Mouse (Mus musculus) ES-Bruce4 (cell line): ENCODE measurements at regions not wholly inside any gene's neighbourhood (a gene's known extent, or its start where the extent isn't known, plus 50 kb on each side); places are given as distances from the start of the nearest gene placed in this dataset.

Experiments
- CTCF ChIP-seq: IDR thresholded peaks from one replicate; pipeline ENCODE4 v1.8.1; 2011; ENCODE audit warnings: low read depth, low read length
- POLR2A ChIP-seq: IDR thresholded peaks from one replicate; pipeline ENCODE4 v1.8.1; 2011; ENCODE audit warnings: low read length; ENCODE audit not compliant: insufficient read depth

GRCm38 (mm10) chr8:90536196-90536640 lies 188.1 kb upstream of the Tox3 start:
- TF ChIP-seq CTCF = no peak
- no peak for TF ChIP-seq POLR2A
